Mouse (Mus musculus): ENCODE results near the gene Crls1.

The Crls1 gene

DNA sequence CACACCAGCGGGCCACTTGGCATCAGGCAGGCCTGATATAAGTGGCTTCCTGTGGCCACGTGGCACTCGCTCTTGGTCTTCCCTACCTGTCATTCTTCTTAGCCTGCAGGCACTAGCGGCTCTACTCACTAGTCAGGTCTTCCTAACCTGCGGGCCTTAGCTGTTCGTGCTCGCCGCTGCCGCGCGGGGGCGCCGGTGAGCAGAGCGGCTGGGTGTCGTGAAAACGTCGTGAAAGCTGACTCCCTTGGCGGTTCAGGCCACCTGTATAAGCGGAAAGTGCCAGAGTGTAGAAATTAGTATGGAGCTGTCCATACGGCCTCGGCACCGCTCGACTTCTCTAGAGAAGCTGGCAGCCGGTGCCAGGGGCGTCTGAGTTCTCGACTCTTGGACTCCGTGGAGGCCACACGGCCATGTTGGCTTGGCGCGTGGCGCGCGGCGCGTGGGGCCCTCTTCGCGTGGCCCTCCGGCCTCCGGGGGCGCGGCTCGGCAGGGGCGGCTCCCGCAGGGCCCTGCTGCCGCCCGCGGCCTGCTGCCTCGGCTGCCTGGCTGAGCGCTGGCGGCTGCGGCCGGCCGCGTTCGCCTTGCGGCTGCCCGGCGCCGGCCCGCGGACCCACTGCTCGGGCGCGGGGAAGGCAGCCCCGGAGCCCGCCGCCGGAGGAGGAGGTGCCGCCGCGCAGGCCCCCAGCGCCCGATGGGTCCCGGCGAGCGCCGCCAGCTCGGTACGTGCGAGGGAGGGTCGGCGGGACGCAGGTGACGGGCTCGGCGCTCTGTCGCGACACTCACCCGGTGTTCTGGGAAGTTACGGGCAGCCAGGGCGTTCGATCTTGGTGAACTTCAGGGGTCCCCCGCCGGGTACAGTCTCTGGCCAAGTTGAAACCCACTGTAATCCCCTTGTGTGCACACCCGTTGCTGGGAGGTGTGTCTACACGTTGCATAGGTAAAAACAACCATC lies at the start of gene Crls1:
TSS of gene Crls1 (plus strand) at position 260 of the 952 bp plus-strand sequence.
- peak; percentile 92 for DNase-seq (ENCODE audit: low spot score)

GRCm38 (mm10) chr2:132802976-132803375 lies 43.5 kb upstream of the Crls1 start:
- no peak for DNase-seq (ENCODE audit: low spot score)

DNA sequence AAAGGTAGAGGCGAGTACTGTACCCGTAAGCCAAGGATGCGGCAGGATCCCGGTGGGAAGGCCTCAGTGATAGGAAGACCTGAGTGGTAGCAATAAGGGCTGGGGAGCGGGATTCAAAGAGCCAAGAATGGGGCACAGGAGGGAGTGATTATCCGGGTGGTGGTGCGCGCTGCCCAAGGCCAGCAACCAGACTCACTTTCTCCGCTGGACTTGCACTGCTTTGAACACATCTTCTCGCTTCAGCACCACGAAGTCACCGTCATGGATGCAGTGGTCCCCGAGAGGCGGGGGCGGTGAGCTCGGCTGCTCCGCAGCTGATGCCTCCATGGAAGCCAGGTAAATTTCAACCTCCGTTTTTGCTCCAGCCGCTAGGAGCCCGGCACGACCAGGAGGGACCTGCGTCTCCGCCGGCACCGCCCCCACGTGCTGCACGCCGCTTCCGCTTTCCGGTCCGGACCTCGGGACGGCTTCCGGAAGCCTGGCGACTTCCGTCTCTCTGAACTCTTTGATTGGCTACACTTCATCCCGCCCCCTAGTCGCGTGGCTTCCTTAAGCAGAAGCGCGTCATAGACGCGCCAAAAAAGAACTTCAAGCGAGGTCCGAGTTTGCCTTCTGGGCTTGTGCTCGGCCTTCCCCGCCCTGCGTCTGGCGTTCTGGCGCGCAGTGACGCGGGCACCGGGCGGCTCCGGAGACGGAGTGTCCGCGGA lies 30.7 kb upstream of the Crls1 start, which contains the start of the genes Trmt6 and Mcm8:
TSS of gene Trmt6 (minus strand) at position 448 of the 707 bp plus-strand sequence.
TSS of gene Mcm8 (plus strand) at position 534 of the 707 bp plus-strand sequence.
- peak; percentile 76 for DNase-seq (ENCODE audit: low spot score)

DNA sequence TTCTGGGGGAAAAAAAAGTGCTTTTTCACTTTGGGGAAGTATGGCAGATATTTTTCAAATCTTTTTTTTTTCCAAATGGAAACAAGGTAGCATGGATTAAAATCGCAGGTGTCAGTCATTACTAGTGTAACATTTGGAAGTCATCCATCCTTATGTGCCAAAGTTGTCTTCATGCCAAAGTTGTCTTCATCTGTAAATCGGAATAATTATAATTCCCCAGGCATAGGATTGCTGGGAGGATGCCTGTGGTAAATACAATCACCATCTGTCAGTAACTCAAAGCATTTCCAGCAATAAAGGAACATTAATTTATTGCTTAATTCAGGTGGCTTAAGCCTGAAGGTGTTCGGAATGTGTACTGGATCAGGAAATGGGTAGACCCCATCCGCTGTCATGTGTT lies 5.4 kb upstream of the Crls1 start:
- DNase-seq (ENCODE audit: low spot score) = no peak

- DNase-seq (ENCODE audit: low spot score) = no peak
Observed at GRCm38 (mm10) chr2:132847581-132847980, 1.1 kb downstream of the Crls1 start.

DNA sequence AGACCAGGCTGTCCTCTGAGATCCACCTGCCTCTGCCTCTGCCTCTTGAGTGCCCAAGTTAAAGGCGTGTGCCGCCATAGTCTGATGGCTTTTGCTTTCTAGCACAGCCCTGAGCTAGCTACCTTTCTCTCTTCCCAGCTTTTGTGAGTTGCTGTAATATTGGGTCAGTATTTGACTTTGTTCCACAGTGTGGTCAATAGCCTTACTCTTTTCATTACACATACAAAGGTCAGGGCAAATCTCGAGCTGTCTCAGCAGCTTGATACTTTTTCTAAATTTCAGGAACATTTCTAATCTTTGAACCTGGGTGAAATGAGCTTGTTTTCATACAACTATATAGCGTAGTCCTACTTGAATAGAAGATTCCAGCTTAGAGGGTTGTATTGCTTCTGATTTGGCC lies 1.9 kb downstream of the Crls1 start:
- DNase-seq (ENCODE audit: low spot score) = no peak

GRCm38 (mm10) chr2:132849141-132849540 lies 2.7 kb downstream of the Crls1 start:
- no peak for DNase-seq (ENCODE audit: low spot score)

GRCm38 (mm10) chr2:132853051-132853450 lies 6.6 kb downstream of the Crls1 start:
- DNase-seq (ENCODE audit: low spot score) = no peak

- no peak for DNase-seq (ENCODE audit: low spot score)
Observed at GRCm38 (mm10) chr2:132856333-132856732, 9.9 kb downstream of the Crls1 start.

- DNase-seq (ENCODE audit: low spot score) = no peak
Observed at GRCm38 (mm10) chr2:132860435-132860834, 14.0 kb downstream of the Crls1 start.

- DNase-seq (ENCODE audit: low spot score) = no peak
Observed at GRCm38 (mm10) chr2:132861456-132861855, 15.0 kb downstream of the Crls1 start.

DNA sequence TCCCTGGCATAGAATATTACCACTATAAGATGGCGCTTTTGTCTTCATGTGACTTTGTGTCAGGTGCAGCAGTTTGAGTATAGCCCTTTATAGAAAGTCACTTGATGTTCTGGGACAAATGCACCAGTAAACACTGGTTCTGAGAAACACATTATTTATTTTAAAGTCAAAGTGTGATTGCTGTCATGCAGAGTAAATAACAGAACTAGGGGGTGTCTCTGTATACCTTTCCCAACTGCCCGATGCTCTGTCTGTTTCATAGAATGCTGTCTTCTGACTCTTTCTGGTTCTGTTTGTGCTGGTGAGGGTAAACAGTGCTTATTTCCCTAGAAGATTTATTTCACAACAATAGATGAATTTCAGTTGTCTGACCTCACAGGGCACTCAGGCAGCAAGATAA lies 16.9 kb downstream of the Crls1 start:
- no peak for DNase-seq (ENCODE audit: low spot score)

GRCm38 (mm10) chr2:132867521-132867920 lies 21.1 kb downstream of the Crls1 start:
- no peak for DNase-seq (ENCODE audit: low spot score)

DNA sequence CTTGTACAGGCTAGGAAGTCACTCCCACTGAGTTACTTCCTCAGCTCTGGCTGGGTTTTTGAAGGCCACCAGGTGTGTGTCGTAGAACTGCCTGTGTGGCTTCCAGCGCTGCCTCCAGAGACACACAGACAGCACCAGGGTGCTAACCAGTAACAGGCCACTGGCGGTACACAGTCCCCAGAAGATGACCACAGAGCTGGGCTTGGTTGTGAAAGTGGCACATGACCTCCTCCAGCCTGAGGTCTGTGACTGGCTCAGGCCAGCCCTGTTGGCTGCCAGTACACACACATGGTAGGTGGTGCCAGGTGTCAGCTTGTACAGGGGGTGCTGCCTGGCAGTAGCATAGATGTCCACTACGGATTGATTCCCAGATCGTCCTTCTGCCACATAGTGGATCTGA lies 23.2 kb downstream of the Crls1 start:
- DNase-seq (ENCODE audit: low spot score) = no peak

DNA sequence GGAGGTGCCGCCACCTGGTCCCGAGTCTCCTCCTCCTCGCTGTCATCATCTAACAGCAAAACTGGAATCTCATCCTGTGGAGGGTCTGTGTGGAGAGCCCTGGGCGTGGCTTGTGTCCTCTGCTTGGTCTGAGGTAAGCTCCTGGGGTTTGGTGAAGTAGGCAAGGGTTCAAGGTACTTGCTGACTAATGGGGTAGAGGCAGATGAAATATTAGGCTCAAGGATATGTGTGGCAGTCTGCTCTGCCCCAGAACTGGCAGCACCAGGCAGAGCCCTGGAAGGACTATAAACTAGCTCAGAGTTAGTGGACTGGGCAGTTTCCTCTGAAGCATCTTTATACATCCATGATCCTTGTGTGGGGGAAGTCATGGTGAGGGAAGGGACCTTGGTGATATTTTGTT lies 23.8 kb downstream of the Crls1 start:
- no peak for DNase-seq (ENCODE audit: low spot score)

DNA sequence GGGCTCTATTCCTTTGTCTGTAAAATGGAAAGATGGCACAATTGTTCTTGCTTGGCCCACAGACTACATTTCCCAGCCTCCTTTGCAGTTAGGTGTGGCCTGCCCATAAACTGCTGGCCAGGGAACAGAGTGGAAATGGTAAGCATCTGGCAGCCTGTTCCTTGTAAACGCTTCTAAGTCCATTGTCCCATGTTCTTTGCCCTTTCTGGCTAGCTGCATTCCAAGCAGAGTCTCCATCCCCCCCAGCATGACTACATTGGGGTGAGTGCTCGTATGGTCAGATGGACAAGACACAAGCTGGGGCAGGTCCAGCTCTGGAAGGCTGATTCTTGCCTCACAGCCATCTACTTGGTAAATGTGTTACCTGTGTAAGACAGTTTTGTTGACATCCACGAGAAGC lies 25.2 kb downstream of the Crls1 start:
- no peak for DNase-seq (ENCODE audit: low spot score)

- DNase-seq (ENCODE audit: low spot score) = no peak
Observed at GRCm38 (mm10) chr2:132873657-132874326, 27.3 kb downstream of the Crls1 start.

GRCm38 (mm10) chr2:132876991-132877390 lies 30.5 kb downstream of the Crls1 start:
- no peak for DNase-seq (ENCODE audit: low spot score)

- DNase-seq (ENCODE audit: low spot score) = no peak
Observed at GRCm38 (mm10) chr2:132879261-132880044, 33.0 kb downstream of the Crls1 start.

DNA sequence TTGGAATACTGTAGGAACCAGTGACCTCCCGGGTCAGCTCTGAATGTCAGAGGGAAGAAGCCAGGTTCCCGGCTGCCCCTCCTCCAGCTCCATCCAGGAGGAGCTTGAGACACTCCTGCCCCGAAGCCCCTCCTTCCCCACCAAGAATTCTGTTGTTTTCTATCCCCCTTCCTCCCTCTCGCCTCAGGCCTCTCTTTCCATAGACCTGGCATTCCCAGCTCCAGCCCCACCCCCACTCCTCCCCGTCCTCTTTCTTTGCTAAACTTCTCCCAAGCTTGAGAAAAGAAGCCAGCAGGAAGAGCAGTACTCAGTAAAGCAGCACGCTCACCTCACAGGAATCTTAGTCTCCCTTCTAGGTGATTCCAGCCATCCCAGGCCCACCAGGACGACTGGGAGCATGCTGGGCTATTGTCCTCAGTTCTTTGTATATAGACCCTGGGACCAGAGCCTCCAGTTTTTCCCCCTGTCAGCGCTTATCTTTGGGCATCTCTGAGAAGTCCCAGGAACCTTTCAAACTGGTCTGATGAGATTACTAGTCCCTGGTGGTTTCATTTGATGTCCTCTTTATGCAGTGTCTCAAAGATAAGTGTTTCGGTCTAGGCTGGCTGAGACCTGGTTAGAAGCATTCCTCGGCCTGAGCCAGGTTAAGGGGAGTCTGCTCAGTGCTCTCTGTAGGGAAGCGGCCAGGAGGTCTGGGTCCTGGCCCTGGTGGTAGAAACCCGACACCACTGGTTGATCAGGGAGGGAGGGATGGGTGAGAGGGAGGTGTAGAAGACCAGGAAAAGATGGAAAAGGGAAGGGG lies 34.6 kb downstream of the Crls1 start, which contains the start of gene Lrrn4:
TSS of gene Lrrn4 (minus strand) at position 48 of the 802 bp plus-strand sequence.
- no peak for DNase-seq (ENCODE audit: low spot score)
